Mouse (Mus musculus) kidney, embryonic 14.5 days (tissue): ENCODE measurements around the gene Lims1. TPM values are rescaled to one million over a fixed set of nuclear protein-coding genes. Genes with fewer than 3 reads are reported as not detected.

Experiments used
- ATAC-seq: fragments of 200-750 bp; cut with Nextera tagmentation; 2 replicates; pipeline ENCODE4 v1.8.0; 2017; ENCODE audit warnings: moderate number of reproducible peaks, mild to moderate bottlenecking, moderate TSS enrichment, moderate library complexity; ENCODE audit not compliant: low FRiP score, low TSS enrichment
- H3K27ac ChIP-seq: fragments of 300-500 bp; sonication (generic); 2 replicates; pipeline ENCODE4 v1.5.1; 2014; ENCODE audit warnings: low read depth, mild to moderate bottlenecking, low read length, moderate library complexity, mixed read lengths
- H3K27me3 ChIP-seq: fragments of 300-500 bp; sonication (generic); 2 replicates; pipeline ENCODE4 v1.6.1; 2014; ENCODE audit warnings: mild to moderate bottlenecking, low read length; ENCODE audit not compliant: control insufficient read depth, insufficient read depth
- H3K36me3 ChIP-seq: fragments of 300-500 bp; sonication (generic); 2 replicates; pipeline ENCODE4 v1.6.1; 2014; ENCODE audit warnings: low read length, mixed read lengths; ENCODE audit not compliant: control insufficient read depth, insufficient read depth
- H3K4me1 ChIP-seq: fragments of 300-500 bp; sonication (generic); 2 replicates; pipeline ENCODE4 v1.6.1; 2014; ENCODE audit warnings: low read length, mixed read lengths; ENCODE audit not compliant: control insufficient read depth, insufficient read depth
- H3K4me2 ChIP-seq: fragments of 300-500 bp; sonication (generic); replicated peaks from 2 replicates; pipeline ENCODE4 v1.6.1; 2014; ENCODE audit warnings: low read depth, mild to moderate bottlenecking, low read length
- H3K4me3 ChIP-seq: fragments of 300-500 bp; sonication (generic); 2 replicates; pipeline ENCODE4 v1.5.1; 2014; ENCODE audit warnings: mild to moderate bottlenecking, low read length
- H3K9ac ChIP-seq: fragments of 300-500 bp; sonication (generic); 2 replicates; pipeline ENCODE4 v1.6.1; 2014; ENCODE audit warnings: low read depth, mild to moderate bottlenecking, low read length, moderate library complexity
- H3K9me3 ChIP-seq: fragments of 300-500 bp; sonication (generic); 2 replicates; pipeline ENCODE4 v1.6.1; 2016; ENCODE audit warnings: low read length; ENCODE audit not compliant: control insufficient read depth
- WGBS: fragments of 180-500 bp; shearing (Covaris S2); extraction: QIAGEN DNeasy Blood & Tissue Kit; methylation state at CpG from one replicate; pipeline ENCODE4 v1.1.7; 2014; 5-methylcytosine and 5-hydroxymethylcytosine counted together
- polyA plus RNA-seq: library from polyadenylated mRNA; unstranded; fragments of >200 nt; fragmentation: Nextera tagmentation; extraction: Ambion mirVana; gene quantifications from 2 replicates; pipeline ENCODE4 v1.2.1, GENCODE M21; 2014

Gene Lims1
- polyA plus RNA-seq, 1 experiment from 2014 or later: 131 TPM

GRCm38 (mm10) chr10:58459896-58460295, 136.6 kb downstream of the Lims1 start:
- no peak overlapping the region for H3K4me3 ChIP-seq
- H3K9ac ChIP-seq: no peak overlapping the region
- ATAC-seq: no peak
- no peak overlapping the region for H3K4me2 ChIP-seq
- H3K9me3 ChIP-seq: no peaks in the 10 kb centered on the region
- no peak overlapping the region for H3K27ac ChIP-seq
- H3K4me1 ChIP-seq: no peaks in the 10 kb centered on the region
- peaks cover 73% of the 10 kb centered on the region for H3K36me3 ChIP-seq
- WGBS: 97% methylated on average over 1 of the region's 1 CpGs
- no peaks in the 10 kb centered on the region for H3K27me3 ChIP-seq

Other genes starting within 250 kb of the Lims1 start
- gene AW822073, start 98.5 kb upstream of the Lims1 start, polyA plus RNA-seq: not detected in 2 replicates
- gene Duxf3, start 90.8 kb upstream of the Lims1 start, polyA plus RNA-seq: not detected in 2 replicates
- not detected in 2 replicates for gene Gm4981, start 86.8 kb upstream of the Lims1 start, polyA plus RNA-seq
- gene Gcc2, start 68.0 kb upstream of the Lims1 start, polyA plus RNA-seq: 52.2 and 62.0 TPM in 2 replicates
- gene Ranbp2, start 123.5 kb downstream of the Lims1 start, polyA plus RNA-seq: 26.2 and 48.2 TPM in 2 replicates
- gene Ccdc138, start 174.5 kb downstream of the Lims1 start, polyA plus RNA-seq: 10.8 and 12.0 TPM in 2 replicates